Mouse (Mus musculus) forebrain, embryonic 15.5 days (tissue): Measurements from ENCODE around the gene Plac1. TPM values are rescaled to one million over a fixed set of nuclear protein-coding genes. Genes with fewer than 3 reads are reported as not detected.
A peak's percentile ranks its signal among the peaks of the same experiment; 100 is the strongest.

Experiments used
- ATAC-seq: fragments of 200-750 bp; cut with Nextera tagmentation; replicated peaks from 2 replicates; pipeline ENCODE4 v1.8.0; 2017; ENCODE audit warnings: mild to moderate bottlenecking, moderate TSS enrichment, moderate library complexity
- H3K27ac ChIP-seq: fragments of 300-500 bp; sonication (generic); replicated peaks from 2 replicates; pipeline ENCODE4 v1.5.1; 2015; ENCODE audit warnings: mild to moderate bottlenecking, inconsistent platforms
- H3K27me3 ChIP-seq: fragments of 300-500 bp; sonication (generic); 2 replicates; pipeline ENCODE4 v1.6.1; 2015; ENCODE audit warnings: inconsistent platforms
- H3K36me3 ChIP-seq: fragments of 300-500 bp; sonication (generic); 2 replicates; pipeline ENCODE4 v1.6.1; 2015; ENCODE audit warnings: mild to moderate bottlenecking, inconsistent platforms
- H3K4me1 ChIP-seq: fragments of 300-500 bp; sonication (generic); 2 replicates; pipeline ENCODE4 v1.6.1; 2015; ENCODE audit warnings: inconsistent platforms
- H3K4me2 ChIP-seq: fragments of 300-500 bp; sonication (generic); replicated peaks from 2 replicates; pipeline ENCODE4 v1.6.1; 2015; ENCODE audit warnings: mild to moderate bottlenecking, inconsistent platforms
- H3K4me3 ChIP-seq: fragments of 300-500 bp; sonication (generic); 2 replicates; pipeline ENCODE4 v1.5.1; 2015; ENCODE audit warnings: mild to moderate bottlenecking, inconsistent platforms
- H3K9ac ChIP-seq: fragments of 300-500 bp; sonication (generic); replicated peaks from 2 replicates; pipeline ENCODE4 v1.6.1; 2015; ENCODE audit warnings: mild to moderate bottlenecking, inconsistent platforms
- H3K9me3 ChIP-seq: fragments of 300-500 bp; sonication (generic); 2 replicates; pipeline ENCODE4 v1.6.1; 2016; ENCODE audit warnings: inconsistent platforms
- WGBS: fragments of 180-500 bp; shearing (Covaris S2); methylation state at CpG from one replicate; pipeline ENCODE4 v1.1.7; 2015; ENCODE audit warnings: mixed read lengths; 5-methylcytosine and 5-hydroxymethylcytosine counted together
- polyA plus RNA-seq: library from polyadenylated mRNA; unstranded; fragments of >200 nt; fragmentation: Nextera tagmentation; extraction: Ambion mirVana; gene quantifications from 2 replicates; pipeline ENCODE4 v1.2.1, GENCODE M21; 2015

Gene Plac1
- polyA plus RNA-seq, 1 experiment from 2014 or later: 0.64 TPM

DNA sequence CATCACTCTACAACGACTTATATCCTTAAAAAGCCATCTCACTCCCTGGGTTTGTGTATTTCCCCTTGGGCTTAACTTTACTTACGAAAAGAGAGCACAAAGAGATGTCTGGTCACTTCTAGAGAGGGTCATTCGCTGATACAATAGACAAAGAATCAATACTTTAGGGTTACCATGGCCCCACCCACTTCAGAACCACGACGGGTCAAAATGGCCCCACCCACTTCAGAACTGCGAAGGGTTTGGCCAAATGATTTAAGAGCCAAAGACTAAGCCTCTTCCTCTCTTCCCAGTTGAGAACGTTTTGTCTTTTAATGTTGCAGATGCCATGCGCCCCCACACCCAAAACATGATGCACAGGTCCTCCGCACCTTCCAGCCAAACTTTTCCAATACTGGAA is 184.1 kb downstream of the Plac1 start:
- Histone ChIP-seq H3K4me2 (peak overlapping the region; percentile 61), H3K9ac (no peak overlapping the region), H3K36me3 (no peaks in the 10 kb centered on the region), H3K27me3 (no peaks in the 10 kb centered on the region), H3K9me3 (no peaks in the 10 kb centered on the region), H3K27ac (no peak overlapping the region), H3K4me3 (peak overlapping the region; percentile 58), H3K4me1 (peaks cover 4% of the 10 kb centered on the region; the same call in 1 of the 2 replicates)
- ATAC-seq: no peak
- 14% methylated on average over 9 of the region's 9 CpGs for WGBS

DNA sequence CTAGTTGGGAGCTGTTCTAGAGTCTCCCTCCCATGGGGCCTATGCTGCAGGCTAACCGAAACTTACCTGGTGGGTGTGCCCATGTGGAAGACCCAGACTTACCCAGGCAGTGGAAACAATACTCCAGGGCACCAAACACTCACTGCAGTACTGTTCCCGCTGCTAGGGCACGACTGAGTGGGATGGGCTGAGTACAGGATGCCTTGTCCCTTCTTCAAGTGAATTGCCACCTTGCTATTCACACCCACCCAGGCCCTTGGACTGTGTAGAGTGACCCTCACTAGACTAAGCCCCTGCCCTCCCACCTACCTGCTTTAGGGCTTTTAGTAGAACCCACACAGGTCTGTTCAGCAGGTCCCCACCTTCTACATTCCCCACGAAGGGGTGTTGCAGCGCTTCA is 186.0 kb downstream of the Plac1 start:
- ATAC-seq: no peak
- Histone ChIP-seq H3K4me1 (peaks cover 4% of the 10 kb centered on the region; the same call in 1 of the 2 replicates), H3K27ac (no peak overlapping the region), H3K9me3 (no peaks in the 10 kb centered on the region), H3K4me3 (no peak overlapping the region), H3K36me3 (no peaks in the 10 kb centered on the region), H3K4me2 (no peak overlapping the region), H3K27me3 (no peaks in the 10 kb centered on the region), H3K9ac (no peak overlapping the region)
- WGBS: 62% methylated on average over 5 of the region's 5 CpGs

- H3K4me3 ChIP-seq: no peak overlapping the region
- 21% methylated on average over 13 of the region's 13 CpGs for WGBS
- no peak overlapping the region for H3K27ac ChIP-seq
- ATAC-seq: no peak
- no peak overlapping the region for H3K4me2 ChIP-seq
- no peaks in the 10 kb centered on the region for H3K9me3 ChIP-seq
- H3K27me3 ChIP-seq: no peaks in the 10 kb centered on the region
- H3K36me3 ChIP-seq: no peaks in the 10 kb centered on the region
- H3K4me1 ChIP-seq: no peaks in the 10 kb centered on the region
- no peak overlapping the region for H3K9ac ChIP-seq
These were observed 187.0 kb downstream of the Plac1 start for GRCm38 (mm10) chrX:53052652-53053500.

GRCm38 (mm10) chrX:53050353-53050752 is 189.6 kb downstream of the Plac1 start:
- H3K4me2 ChIP-seq: peak overlapping the region; percentile 26
- no peaks in the 10 kb centered on the region for H3K27me3 ChIP-seq
- peak overlapping the region; percentile 15; the same call in 1 of the 2 replicates for H3K4me3 ChIP-seq
- H3K36me3 ChIP-seq: no peaks in the 10 kb centered on the region
- H3K27ac ChIP-seq: no peak overlapping the region
- no peak overlapping the region for H3K9ac ChIP-seq
- H3K4me1 ChIP-seq: 0 out of 2 replicates have a peak, but pooled peaks cover 2% of the 10 kb centered on the region
- ATAC-seq: no peak
- H3K9me3 ChIP-seq: no peaks in the 10 kb centered on the region
- 17% methylated on average over 9 of the region's 9 CpGs for WGBS

GRCm38 (mm10) chrX:53049196-53049595 is 190.7 kb downstream of the Plac1 start:
- Histone ChIP-seq H3K9ac (no peak overlapping the region), H3K9me3 (no peaks in the 10 kb centered on the region), H3K27me3 (no peaks in the 10 kb centered on the region), H3K4me3 (no peak overlapping the region), H3K27ac (no peak overlapping the region), H3K4me2 (no peak overlapping the region), H3K4me1 (0 out of 2 replicates have a peak, but pooled peaks cover 8% of the 10 kb centered on the region), H3K36me3 (no peaks in the 10 kb centered on the region)
- WGBS: 51% methylated on average over 4 of the region's 4 CpGs
- no peak for ATAC-seq

- WGBS: 65% methylated on average over 2 of the region's 2 CpGs
- no peaks in the 10 kb centered on the region for H3K36me3 ChIP-seq
These were observed 193.0 kb downstream of the Plac1 start for GRCm38 (mm10) chrX:53046911-53047310.

DNA sequence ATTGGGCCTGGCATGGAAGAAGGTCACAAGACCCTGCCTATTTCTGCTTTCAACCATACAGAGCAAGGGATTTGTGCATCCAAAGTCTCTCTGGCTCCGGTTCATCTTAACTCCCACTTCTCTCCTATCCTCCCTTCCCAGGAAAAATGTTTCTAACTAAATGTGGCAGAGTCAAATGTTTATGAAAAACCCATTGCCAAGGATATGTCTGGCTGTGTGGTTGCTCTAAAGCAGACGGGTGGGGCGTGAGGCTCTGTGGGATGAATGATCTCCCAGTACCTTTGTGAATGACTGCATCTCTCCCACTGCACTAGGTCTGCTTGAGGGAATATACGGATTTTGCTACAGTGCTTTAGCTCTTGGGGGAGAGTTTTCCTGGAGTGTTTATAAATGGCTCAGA is 193.9 kb downstream of the Plac1 start:
- Histone ChIP-seq H3K36me3 (no peaks in the 10 kb centered on the region), H3K27ac (0 out of 2 replicates have a peak overlapping the region, but pooled peaks have one; percentile 46), H3K4me2 (no peak overlapping the region), H3K4me3 (no peak overlapping the region), H3K9me3 (no peaks in the 10 kb centered on the region), H3K27me3 (no peaks in the 10 kb centered on the region), H3K4me1 (0 out of 2 replicates have a peak, but pooled peaks cover 8% of the 10 kb centered on the region), H3K9ac (no peak overlapping the region)
- WGBS: 71% methylated on average over 4 of the region's 4 CpGs
- ATAC-seq: 0 out of 2 replicates have a peak, but pooled peaks have one; percentile 29

More at GRCm38 (mm10) chrX:53046911-53047310, 193.0 kb downstream of the Plac1 start:
- Histone ChIP-seq H3K4me1 (0 out of 2 replicates have a peak, but pooled peaks cover 8% of the 10 kb centered on the region), H3K27ac (no peak overlapping the region), H3K9ac (no peak overlapping the region), H3K9me3 (no peaks in the 10 kb centered on the region), H3K4me2 (no peak overlapping the region), H3K4me3 (no peak overlapping the region), H3K27me3 (no peaks in the 10 kb centered on the region)
- no peak for ATAC-seq

DNA sequence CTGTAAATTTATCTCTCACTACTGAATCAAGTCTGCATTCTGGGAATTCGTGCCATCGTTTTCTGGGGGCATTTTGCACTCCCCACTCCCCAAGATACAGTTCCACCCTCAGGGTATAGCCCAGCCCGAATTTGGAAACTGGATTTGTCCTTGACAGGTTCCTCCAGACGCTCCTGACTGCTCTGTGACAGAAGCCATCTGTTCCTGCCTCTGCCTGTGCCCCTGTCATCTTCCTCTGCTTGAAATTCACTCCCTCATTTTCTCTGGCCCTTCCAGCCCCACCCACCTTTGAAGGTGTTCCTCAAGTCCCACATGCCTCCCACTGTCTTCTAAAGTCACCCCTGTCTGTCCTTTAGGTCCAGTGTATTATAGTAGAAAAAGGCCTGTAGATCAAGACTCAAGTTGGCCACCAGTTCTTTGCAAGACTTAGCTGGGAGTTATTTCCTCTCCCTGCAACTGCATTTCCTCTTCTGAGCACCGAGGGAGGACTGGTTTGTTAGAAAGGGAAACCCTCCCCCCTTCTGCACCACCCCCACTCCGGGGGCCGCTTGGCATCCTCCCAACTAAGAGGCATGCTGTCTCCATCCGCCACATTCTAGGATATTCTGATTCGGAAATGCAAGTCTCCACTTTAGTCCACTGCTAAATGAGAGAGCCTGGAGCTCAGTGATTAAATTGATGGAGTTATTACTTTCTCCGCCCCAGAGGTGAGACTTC is 194.6 kb downstream of the Plac1 start:
- Histone ChIP-seq H3K36me3 (no peaks in the 10 kb centered on the region), H3K9ac (no peak overlapping the region), H3K4me3 (no peak overlapping the region), H3K9me3 (no peaks in the 10 kb centered on the region), H3K27ac (peak overlapping the region; percentile 46; the same call in 1 of the 2 replicates), H3K4me1 (0 out of 2 replicates have a peak, but pooled peaks cover 8% of the 10 kb centered on the region), H3K27me3 (no peaks in the 10 kb centered on the region), H3K4me2 (no peak overlapping the region)
- WGBS: 47% methylated on average over 10 of the region's 10 CpGs
- ATAC-seq: peak; percentile 53; the same call in 1 of the 2 replicates

DNA sequence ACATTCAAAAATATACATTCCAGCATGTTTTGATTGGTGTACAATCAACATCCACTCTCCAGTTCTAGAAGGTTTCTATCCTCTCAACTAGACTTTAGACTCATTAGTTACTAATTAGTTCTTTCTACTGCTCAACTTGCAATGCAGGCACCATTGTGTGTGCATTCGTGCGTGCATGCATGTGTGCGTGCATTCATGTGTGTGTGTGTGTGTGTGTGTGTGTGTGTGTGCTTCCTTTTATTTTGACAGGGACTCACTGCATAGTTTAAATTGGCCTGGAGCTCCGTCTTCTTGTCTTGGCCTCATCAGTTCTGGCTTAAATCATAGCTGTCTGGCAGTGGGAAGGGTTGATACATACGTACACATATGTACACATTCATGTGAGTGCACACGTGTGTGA is 198.9 kb downstream of the Plac1 start:
- Histone ChIP-seq H3K9me3 (no peaks in the 10 kb centered on the region), H3K4me3 (no peak overlapping the region), H3K9ac (no peak overlapping the region), H3K4me1 (0 out of 2 replicates have a peak, but pooled peaks cover 8% of the 10 kb centered on the region), H3K4me2 (no peak overlapping the region), H3K36me3 (no peaks in the 10 kb centered on the region), H3K27me3 (no peaks in the 10 kb centered on the region), H3K27ac (no peak overlapping the region)
- no peak for ATAC-seq
- 60% methylated on average over 6 of the region's 6 CpGs for WGBS

GRCm38 (mm10) chrX:53040138-53040537 is 199.8 kb downstream of the Plac1 start:
- Histone ChIP-seq H3K27ac (no peak overlapping the region), H3K9ac (no peak overlapping the region), H3K4me3 (no peak overlapping the region), H3K27me3 (no peaks in the 10 kb centered on the region), H3K9me3 (no peaks in the 10 kb centered on the region), H3K4me2 (no peak overlapping the region), H3K36me3 (no peaks in the 10 kb centered on the region), H3K4me1 (0 out of 2 replicates have a peak, but pooled peaks cover 3% of the 10 kb centered on the region)
- ATAC-seq: no peak
- 86% methylated on average over 6 of the region's 6 CpGs for WGBS

DNA sequence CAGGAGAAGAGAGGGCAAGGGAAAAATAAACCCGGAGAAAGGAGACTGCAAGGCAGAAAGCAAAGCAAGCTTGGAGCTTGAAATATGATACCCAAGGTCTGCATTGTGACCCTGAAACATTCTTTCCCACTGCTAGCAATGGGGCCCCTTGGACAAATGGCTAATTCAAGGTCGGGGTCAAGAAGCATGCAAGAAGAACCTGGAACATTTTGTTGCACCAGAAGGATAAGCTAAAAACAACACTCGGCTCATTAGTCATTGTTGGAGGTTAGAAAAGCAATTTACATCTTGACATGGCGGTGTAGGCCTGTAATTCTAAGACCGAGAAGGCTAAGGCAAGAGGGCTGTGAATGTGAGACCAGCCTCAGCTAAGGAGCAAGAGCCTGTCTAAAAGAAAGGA is 200.3 kb downstream of the Plac1 start:
- Histone ChIP-seq H3K9me3 (no peaks in the 10 kb centered on the region), H3K27me3 (no peaks in the 10 kb centered on the region), H3K36me3 (no peaks in the 10 kb centered on the region), H3K9ac (no peak overlapping the region), H3K4me2 (no peak overlapping the region), H3K27ac (no peak overlapping the region), H3K4me1 (no peaks in the 10 kb centered on the region), H3K4me3 (no peak overlapping the region)
- 62% methylated on average over 5 of the region's 5 CpGs for WGBS
- no peak for ATAC-seq

- Histone ChIP-seq H3K27ac (no peak overlapping the region), H3K36me3 (no peaks in the 10 kb centered on the region), H3K4me3 (no peak overlapping the region), H3K4me1 (no peaks in the 10 kb centered on the region), H3K4me2 (no peak overlapping the region), H3K27me3 (no peaks in the 10 kb centered on the region), H3K9ac (no peak overlapping the region), H3K9me3 (no peaks in the 10 kb centered on the region)
- 88% methylated on average over 4 of the region's 4 CpGs for WGBS
- no peak for ATAC-seq
These were observed 201.7 kb downstream of the Plac1 start for GRCm38 (mm10) chrX:53038194-53038593.
